Mouse (Mus musculus) embryonic facial prominence, embryonic 14.5 days (tissue): ENCODE data around the gene Slc39a1. TPM values are rescaled to one million over a fixed set of nuclear protein-coding genes. Genes with fewer than 3 reads are reported as not detected.
A peak's percentile ranks its signal among the peaks of the same experiment; 100 is the strongest.

Source experiments
- ATAC-seq: fragments of 200-750 bp; cut with Nextera tagmentation; 2 replicates; pipeline ENCODE4 v1.8.0; 2017; ENCODE audit warnings: low read depth, moderate number of reproducible peaks, moderate TSS enrichment
- DNase-seq: peaks from one replicate; pipeline ENCODE4 v3.0.0-alpha.2; 2015; ENCODE audit warnings: low spot score
- H3K27ac ChIP-seq: fragments of 300-500 bp; sonication (generic); replicated peaks from 2 replicates; pipeline ENCODE4 v1.5.1; 2014; ENCODE audit warnings: low read depth, mild to moderate bottlenecking, low read length, moderate library complexity
- H3K27me3 ChIP-seq: fragments of 300-500 bp; sonication (generic); replicated peaks from 2 replicates; pipeline ENCODE4 v1.6.1; 2014; ENCODE audit warnings: low read length; ENCODE audit not compliant: control insufficient read depth, insufficient read depth
- H3K36me3 ChIP-seq: fragments of 300-500 bp; sonication (generic); 2 replicates; pipeline ENCODE4 v1.6.1; 2014; ENCODE audit warnings: low read length, mixed read lengths; ENCODE audit not compliant: control insufficient read depth, insufficient read depth
- H3K4me1 ChIP-seq: fragments of 300-500 bp; sonication (generic); 2 replicates; pipeline ENCODE4 v1.6.1; 2014; ENCODE audit warnings: antibody characterized with exemption, low read length; ENCODE audit not compliant: control insufficient read depth, insufficient read depth
- H3K4me2 ChIP-seq: fragments of 300-500 bp; sonication (generic); 2 replicates; pipeline ENCODE4 v1.6.1; 2014; ENCODE audit warnings: low read depth, mild to moderate bottlenecking, low read length, moderate library complexity, mixed read lengths
- H3K4me3 ChIP-seq: fragments of 300-500 bp; sonication (generic); 2 replicates; pipeline ENCODE4 v1.5.1; 2014; ENCODE audit warnings: low read depth, mild to moderate bottlenecking, low read length
- H3K9ac ChIP-seq: fragments of 300-500 bp; sonication (generic); 2 replicates; pipeline ENCODE4 v1.6.1; 2014; ENCODE audit warnings: low read depth, mild to moderate bottlenecking, low read length, moderate library complexity, mixed read lengths
- H3K9me3 ChIP-seq: fragments of 300-500 bp; sonication (generic); 2 replicates; pipeline ENCODE4 v1.6.1; 2016; ENCODE audit warnings: low read length; ENCODE audit not compliant: control insufficient read depth
- WGBS: fragments of 180-500 bp; shearing (Covaris S2); extraction: QIAGEN DNeasy Blood & Tissue Kit; methylation state at CpG from one replicate; pipeline ENCODE4 v1.1.7; 2014; 5-methylcytosine and 5-hydroxymethylcytosine counted together
- polyA plus RNA-seq: library from polyadenylated mRNA; unstranded; fragments of >200 nt; fragmentation: Nextera tagmentation; extraction: Ambion mirVana; gene quantifications from 2 replicates; pipeline ENCODE4 v1.2.1, GENCODE M21; 2014

Gene Slc39a1
- polyA plus RNA-seq, 1 experiment from 2014 or later, result 88.1 TPM

DNA sequence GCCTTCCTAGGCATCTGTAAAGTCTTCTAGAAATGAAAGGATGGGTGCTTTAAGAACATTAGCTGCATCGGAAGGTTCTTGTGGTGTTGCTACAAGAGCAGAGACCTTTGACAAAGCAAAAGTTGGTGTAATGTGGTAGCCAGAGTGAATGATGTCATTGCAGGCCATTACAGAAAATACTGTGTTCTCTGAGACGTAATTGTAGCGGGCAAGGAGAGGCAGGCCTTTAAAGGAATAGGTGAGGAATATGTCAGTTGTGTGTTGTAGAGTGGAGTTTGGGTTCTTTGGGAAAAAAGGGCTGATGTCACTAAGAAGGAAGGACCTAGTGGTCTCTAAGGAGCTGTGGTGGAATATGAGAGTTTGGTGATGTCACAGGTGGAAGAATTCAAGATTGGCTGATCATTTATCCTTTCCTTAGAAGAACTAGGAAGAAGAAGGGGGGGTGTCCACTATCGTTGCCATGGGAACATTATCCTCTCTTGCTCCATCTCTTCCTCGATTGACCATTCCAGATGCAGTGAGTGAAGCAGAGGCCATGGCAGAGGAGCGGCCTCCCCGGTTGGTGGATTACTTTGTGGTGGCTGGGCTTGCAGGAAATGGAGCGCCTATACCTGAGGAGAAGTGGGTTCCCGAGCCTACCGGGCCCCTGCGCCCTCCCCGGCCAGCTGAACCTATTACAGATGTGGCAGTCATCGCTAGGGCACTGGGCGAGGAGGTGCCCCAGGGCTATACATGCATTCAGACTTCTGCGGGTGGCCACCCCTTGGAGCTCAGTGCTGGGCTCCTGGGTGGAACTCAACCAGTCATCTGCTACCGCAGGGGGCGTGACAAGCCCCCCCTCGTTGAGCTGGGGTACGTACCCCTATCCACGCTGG is 19.2 kb downstream of the Slc39a1 start:
- H3K9ac ChIP-seq, result no peak overlapping the region
- WGBS, result 91% methylated on average over 20 of the region's 20 CpGs
- ATAC-seq (no peak), DNase-seq (no peak)
- peaks cover 37% of the 10 kb centered on the region for H3K36me3 ChIP-seq
- H3K9me3 ChIP-seq, result no peaks in the 10 kb centered on the region
- H3K4me3 ChIP-seq, result no peak overlapping the region
- peak overlapping the region; percentile 82 for H3K4me2 ChIP-seq
- H3K27ac ChIP-seq, result peak overlapping the region; percentile 97; the same call in 1 of the 2 replicates
- H3K4me1 ChIP-seq, result peaks cover 10% of the 10 kb centered on the region
- H3K27me3 ChIP-seq, result no peaks in the 10 kb centered on the region

DNA sequence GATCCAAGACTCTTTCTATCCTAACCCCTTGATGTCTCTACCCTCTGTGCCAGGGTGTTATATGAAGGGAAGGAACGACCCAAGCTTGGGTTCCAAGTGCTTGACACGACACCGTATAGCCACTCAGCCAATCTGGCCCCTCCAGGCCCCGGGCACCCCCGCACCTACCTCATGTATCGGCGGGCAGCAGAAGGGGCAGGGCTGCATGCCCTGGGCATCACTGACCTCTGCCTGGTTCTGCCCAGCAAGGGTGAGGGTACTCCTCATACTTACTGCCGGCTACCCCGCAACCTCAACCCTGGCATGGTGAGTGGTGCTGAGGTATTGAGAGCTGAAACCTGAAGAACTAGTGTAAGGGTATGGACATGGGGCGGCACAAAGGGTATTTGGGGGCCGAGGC is 20.2 kb downstream of the Slc39a1 start:
- Histone ChIP-seq H3K4me2 (no peak overlapping the region), H3K4me1 (peaks cover 10% of the 10 kb centered on the region), H3K27me3 (no peaks in the 10 kb centered on the region), H3K9me3 (no peaks in the 10 kb centered on the region), H3K4me3 (no peak overlapping the region), H3K9ac (no peak overlapping the region), H3K27ac (no peak overlapping the region), H3K36me3 (peaks cover 37% of the 10 kb centered on the region)
- ATAC-seq (no peak), DNase-seq (no peak)
- whole genome bisulfite sequencing, result 93% methylated on average over 11 of the region's 11 CpGs

- DNase-seq (no peak), ATAC-seq (no peak)
- H3K27ac ChIP-seq, result no peak overlapping the region
- H3K4me2 ChIP-seq, result no peak overlapping the region
- no peak overlapping the region for H3K4me3 ChIP-seq
- H3K4me1 ChIP-seq, result peaks cover 10% of the 10 kb centered on the region
- H3K9ac ChIP-seq, result no peak overlapping the region
- H3K27me3 ChIP-seq, result no peaks in the 10 kb centered on the region
- peaks cover 37% of the 10 kb centered on the region; the same call in 1 of the 2 replicates for H3K36me3 ChIP-seq
- 83% methylated on average over 16 of the region's 16 CpGs for WGBS
- H3K9me3 ChIP-seq, result no peaks in the 10 kb centered on the region
Observed at GRCm38 (mm10) chr3:90268971-90269370, 21.0 kb downstream of the Slc39a1 start.

- Histone ChIP-seq H3K4me1 (peaks cover 10% of the 10 kb centered on the region), H3K4me3 (no peak overlapping the region), H3K9me3 (no peaks in the 10 kb centered on the region), H3K36me3 (peaks cover 53% of the 10 kb centered on the region; the same call in 1 of the 2 replicates), H3K9ac (no peak overlapping the region), H3K27me3 (no peaks in the 10 kb centered on the region), H3K4me2 (no peak overlapping the region), H3K27ac (no peak overlapping the region)
- no peak for DNase-seq
- no peak for ATAC-seq
- WGBS, result 89% methylated on average over 8 of the region's 8 CpGs
Observed at GRCm38 (mm10) chr3:90270784-90271183, 22.8 kb downstream of the Slc39a1 start.

DNA sequence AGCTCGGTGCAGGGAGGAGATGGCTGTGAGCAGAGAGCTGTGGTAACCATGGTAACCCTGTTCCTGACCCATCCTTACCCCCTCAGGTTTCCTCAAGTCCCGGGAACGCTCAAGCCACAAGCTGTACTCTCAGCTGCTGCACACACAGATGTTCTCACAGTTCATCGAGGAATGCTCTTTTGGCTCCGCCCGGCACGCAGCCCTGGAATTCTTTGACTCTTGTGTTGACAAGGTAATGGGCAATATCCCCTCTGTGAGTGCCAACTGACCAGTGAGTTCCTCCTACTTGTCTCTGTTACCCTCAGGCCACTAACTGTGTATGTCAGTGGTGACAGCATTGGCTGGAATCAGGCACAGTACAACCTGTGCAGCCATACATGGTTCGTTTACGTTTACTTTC is 24.2 kb downstream of the Slc39a1 start:
- ATAC-seq (no peak), DNase-seq (no peak)
- WGBS, result 59% methylated on average over 9 of the region's 9 CpGs
- H3K36me3 ChIP-seq, result peaks cover 67% of the 10 kb centered on the region; the same call in 1 of the 2 replicates
- H3K4me1 ChIP-seq, result no peaks in the 10 kb centered on the region
- H3K4me2 ChIP-seq, result no peak overlapping the region
- no peaks in the 10 kb centered on the region for H3K9me3 ChIP-seq
- no peak overlapping the region for H3K9ac ChIP-seq
- H3K27ac ChIP-seq, result no peak overlapping the region
- H3K27me3 ChIP-seq, result no peaks in the 10 kb centered on the region
- H3K4me3 ChIP-seq, result no peak overlapping the region

DNA sequence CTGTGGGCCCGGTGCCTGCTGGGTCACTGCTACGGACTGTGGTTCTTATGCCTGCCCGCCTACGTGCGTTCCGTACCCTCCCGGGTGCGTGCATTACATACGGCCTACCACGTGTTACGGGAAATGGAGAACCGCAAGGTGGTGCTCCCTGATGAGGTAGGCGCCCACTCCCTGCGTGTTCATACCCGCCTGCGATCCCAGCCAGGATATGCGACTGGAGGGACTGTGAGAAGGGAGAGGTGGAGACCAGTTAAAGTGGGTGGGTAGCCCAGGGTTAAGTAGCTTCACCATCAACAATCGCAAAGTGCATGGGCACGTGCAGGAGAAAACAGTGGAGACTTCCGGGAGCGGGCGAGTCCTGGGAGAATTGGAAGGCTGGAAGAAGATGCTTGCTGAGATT is 25.9 kb downstream of the Slc39a1 start:
- Histone ChIP-seq H3K4me2 (no peak overlapping the region), H3K4me1 (no peaks in the 10 kb centered on the region), H3K9me3 (no peaks in the 10 kb centered on the region), H3K27ac (no peak overlapping the region), H3K9ac (no peak overlapping the region), H3K36me3 (peaks cover 75% of the 10 kb centered on the region; the same call in 1 of the 2 replicates), H3K27me3 (no peaks in the 10 kb centered on the region), H3K4me3 (no peak overlapping the region)
- 94% methylated on average over 22 of the region's 22 CpGs for WGBS
- no peak for ATAC-seq
- DNase-seq, result no peak

- Histone ChIP-seq H3K4me2 (no peak overlapping the region), H3K4me1 (no peaks in the 10 kb centered on the region), H3K9me3 (no peaks in the 10 kb centered on the region), H3K27ac (no peak overlapping the region), H3K36me3 (peaks cover 85% of the 10 kb centered on the region; the same call in 1 of the 2 replicates), H3K4me3 (no peak overlapping the region), H3K27me3 (no peaks in the 10 kb centered on the region), H3K9ac (no peak overlapping the region)
- DNase-seq, result no peak
- no peak for ATAC-seq
- 92% methylated on average over 11 of the region's 11 CpGs for WGBS
Observed at GRCm38 (mm10) chr3:90275286-90275685, 27.3 kb downstream of the Slc39a1 start.

DNA sequence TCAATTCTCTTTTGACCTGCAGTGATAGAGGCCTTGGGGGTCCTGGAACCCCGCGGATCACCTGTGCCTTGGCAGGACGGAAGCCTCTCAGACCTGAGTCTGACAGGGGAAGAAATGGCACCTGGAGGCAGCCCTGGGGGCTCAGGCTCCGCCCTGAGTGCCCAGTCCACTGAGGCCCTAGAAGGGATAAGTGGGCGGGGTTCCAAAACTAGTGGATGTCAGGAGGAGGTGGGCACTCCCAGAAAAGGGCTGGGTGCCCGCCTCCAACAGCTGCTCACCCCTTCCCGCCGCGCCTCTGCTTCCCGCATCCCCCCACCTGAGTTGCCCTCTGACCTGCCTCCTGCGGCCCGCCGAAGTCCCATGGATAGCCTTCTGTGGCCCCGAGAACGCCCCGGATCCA is 28.9 kb downstream of the Slc39a1 start:
- DNase-seq (no peak), ATAC-seq (no peak)
- no peaks in the 10 kb centered on the region for H3K27me3 ChIP-seq
- H3K36me3 ChIP-seq, result peaks cover 87% of the 10 kb centered on the region; the same call in 1 of the 2 replicates
- 45% methylated on average over 10 of the region's 16 CpGs for WGBS
- no peak overlapping the region for H3K27ac ChIP-seq
- H3K9me3 ChIP-seq, result no peaks in the 10 kb centered on the region
- H3K9ac ChIP-seq, result no peak overlapping the region
- H3K4me3 ChIP-seq, result no peak overlapping the region
- H3K4me2 ChIP-seq, result no peak overlapping the region
- no peaks in the 10 kb centered on the region for H3K4me1 ChIP-seq

DNA sequence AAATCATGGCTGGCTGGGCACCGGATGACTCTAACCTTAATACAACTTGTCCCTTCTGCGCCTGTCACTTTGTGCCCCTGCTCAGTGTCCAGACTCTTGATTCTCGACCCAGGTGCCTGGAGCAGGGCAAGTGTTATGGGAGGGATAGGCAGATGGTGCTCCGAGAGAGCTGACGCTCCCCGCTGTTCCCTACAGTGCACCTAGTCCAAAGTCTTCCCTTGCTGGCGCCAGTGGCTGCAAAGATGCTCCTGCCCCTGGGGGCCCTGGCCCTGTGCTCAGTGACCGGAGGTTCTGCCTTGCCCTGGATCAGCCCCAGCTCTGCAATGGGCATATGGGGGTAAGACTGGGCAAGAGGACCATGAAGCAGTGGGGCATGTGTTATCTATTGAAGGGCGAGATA is 29.8 kb downstream of the Slc39a1 start:
- Histone ChIP-seq H3K36me3 (peaks cover 78% of the 10 kb centered on the region; the same call in 1 of the 2 replicates), H3K9me3 (no peaks in the 10 kb centered on the region), H3K27me3 (no peaks in the 10 kb centered on the region), H3K4me1 (no peaks in the 10 kb centered on the region), H3K27ac (no peak overlapping the region), H3K4me2 (no peak overlapping the region), H3K9ac (no peak overlapping the region), H3K4me3 (no peak overlapping the region)
- ATAC-seq (no peak), DNase-seq (no peak)
- WGBS, result 94% methylated on average over 9 of the region's 9 CpGs
